Mouse (Mus musculus): Measurements from ENCODE around the gene Mtor.

Gene Mtor

DNA sequence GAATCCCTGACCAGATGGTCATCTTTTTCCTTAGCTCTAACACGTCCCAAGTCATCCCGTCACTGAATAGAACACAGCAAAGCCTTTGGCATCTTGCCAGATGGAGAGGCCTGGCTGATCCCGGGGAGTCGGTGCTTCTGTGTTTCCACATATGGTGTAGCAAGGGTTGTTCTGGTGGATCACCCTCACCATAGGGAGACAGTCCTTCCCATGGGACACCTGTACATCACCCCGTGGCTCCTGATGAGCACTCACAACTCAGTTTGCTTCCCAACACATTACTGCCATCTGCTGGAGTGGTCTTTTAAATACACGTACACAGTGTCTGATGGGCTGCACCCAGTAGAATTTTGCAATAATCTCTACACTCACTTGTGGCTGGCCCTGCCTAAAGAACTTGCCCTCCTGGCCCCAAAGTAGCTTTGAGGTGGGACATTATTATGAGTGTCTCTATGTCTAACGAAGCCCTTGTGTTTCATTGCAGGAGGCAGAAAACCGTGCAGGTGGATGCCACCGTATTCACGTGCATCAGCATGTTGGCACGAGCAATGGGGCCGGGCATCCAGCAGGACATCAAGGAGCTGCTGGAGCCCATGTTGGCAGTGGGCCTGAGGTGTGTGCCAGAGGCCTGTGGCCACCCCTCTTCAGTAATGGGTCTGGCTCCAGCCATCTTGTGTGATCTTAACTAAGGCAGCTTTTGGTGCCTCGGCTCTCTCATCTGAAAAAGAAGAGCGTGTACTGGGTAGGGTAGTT, 15.0 kb downstream of the Mtor start:
- POLR2A ChIA-PET: interaction anchor here in 3 of 4 experiments (0.6 to 2.9 kb wide), 9 partner anchors 12 to 1604 kb away, joined by 3 to 13 read pairs (median 4); partner anchors contain the start of genes Mtor (in 2 of the 3) and Tardbp (in 1 of the 3)
- CTCF ChIA-PET: interaction anchor here in 3 of 4 experiments (0.8 to 1.7 kb wide), 7 partner anchors 13 to 297 kb away, joined by 3 to 5 read pairs (median 3); partner anchors contain the start of gene Mtor (in 1 of the 3)

DNA sequence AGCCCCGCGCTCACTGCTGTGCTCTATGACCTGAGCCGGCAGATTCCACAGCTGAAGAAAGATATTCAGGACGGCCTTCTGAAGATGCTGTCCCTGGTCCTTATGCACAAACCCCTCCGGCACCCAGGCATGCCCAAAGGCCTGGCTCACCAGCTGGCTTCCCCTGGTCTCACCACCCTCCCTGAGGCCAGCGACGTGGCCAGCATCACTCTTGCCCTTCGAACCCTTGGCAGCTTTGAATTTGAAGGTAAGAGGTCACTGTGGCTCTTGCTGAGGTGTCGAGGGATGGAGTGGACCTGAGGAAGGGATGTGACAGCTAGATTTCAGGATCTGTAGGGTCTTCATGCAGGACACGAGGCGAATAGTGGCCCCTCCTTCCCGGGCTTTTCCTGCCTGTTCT, 15.9 kb downstream of the Mtor start:
- POLR2A ChIA-PET: interaction anchor here in 2 of 4 experiments (1.1 to 1.7 kb wide), 6 partner anchors 16 to 136 kb away, joined by 3 to 5 read pairs (median 4); partner anchors contain the start of genes Exosc10 (in 1 of the 2) and Mtor (in 1 of the 2)

DNA sequence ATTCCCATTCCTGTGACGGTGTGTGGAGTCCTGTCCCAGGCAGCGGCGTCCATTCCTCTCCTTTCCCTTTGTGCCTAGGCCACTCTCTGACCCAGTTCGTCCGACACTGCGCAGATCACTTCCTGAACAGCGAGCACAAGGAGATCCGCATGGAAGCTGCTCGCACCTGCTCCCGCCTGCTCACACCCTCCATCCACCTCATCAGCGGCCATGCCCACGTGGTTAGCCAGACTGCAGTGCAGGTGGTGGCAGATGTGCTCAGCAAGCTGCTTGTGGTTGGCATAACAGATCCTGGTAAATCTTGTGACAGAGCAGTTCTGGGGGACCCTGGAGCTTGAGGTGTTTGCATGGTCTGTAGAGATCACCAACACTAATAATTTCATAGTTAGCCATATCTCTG, 16.5 kb downstream of the Mtor start:
- ChIA-PET CTCF (interaction anchor here in 1 of 4 experiments (0.8 kb wide), 1 partner anchor 298 kb away, joined by 3 read pairs; no protein-coding TSS in a partner anchor), POLR2A (interaction anchor here in 2 of 4 experiments (0.6 to 1.7 kb wide), 7 partner anchors 16 to 147 kb away, joined by 3 to 5 read pairs (median 4); partner anchors contain the start of genes Exosc10 (in 1 of the 2) and Mtor (in 1 of the 2))

More for the DNA sequence above, 15.9 kb downstream of the Mtor start:
- CTCF ChIA-PET: interaction anchor here in 2 of 4 experiments (0.8 to 1.7 kb wide), 3 partner anchors 12 to 297 kb away, joined by 3 to 4 read pairs (median 3); no protein-coding TSS in a partner anchor

DNA sequence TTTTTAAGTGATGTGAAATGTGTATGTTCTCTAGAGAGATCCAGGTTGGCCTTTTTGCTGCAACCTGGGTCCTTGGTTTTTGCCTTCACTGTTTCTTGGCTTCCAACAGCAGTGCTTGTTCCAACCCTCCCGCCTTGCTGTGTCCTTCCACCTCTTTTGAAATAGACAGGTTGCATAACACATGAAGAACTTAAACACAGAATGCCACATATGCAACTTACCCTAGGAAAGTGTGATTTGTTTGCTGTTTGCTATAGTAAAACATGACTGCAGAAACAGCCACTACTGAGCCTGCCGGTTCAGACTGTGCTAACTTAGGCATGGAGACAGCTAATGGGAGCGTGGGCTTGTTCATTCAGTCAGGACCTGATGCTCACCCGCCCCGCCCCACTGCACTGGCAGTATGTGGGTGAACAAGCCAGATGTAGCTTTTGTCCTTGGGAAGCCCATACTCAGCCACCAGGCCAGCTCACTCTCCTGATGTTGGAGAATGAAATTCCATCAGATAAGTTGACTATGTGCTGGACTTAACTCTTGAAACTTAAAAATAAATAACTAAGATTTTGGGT, 18.2 kb downstream of the Mtor start:
- ChIA-PET CTCF (interaction anchor here in 2 of 4 experiments (0.9 to 1.3 kb wide), 2 partner anchors 34 to 138 kb away, joined by 3 read pairs; partner anchors contain the start of gene Angptl7 (in 1 of the 2)), POLR2A (interaction anchor here in 1 of 4 experiments (0.5 to 1.1 kb wide), 3 partner anchors 101 to 180 kb away, joined by 3 to 4 read pairs (median 3); no protein-coding TSS in a partner anchor)

- ChIA-PET POLR2A (interaction anchor here in 2 of 4 experiments (0.6 to 1.8 kb wide), 15 partner anchors 8 to 400 kb away, joined by 3 to 8 read pairs (median 3); partner anchors contain the start of genes Mtor (in 1 of the 2) and Ubiad1 (in 1 of the 2)), CTCF (interaction anchor here in 3 of 4 experiments (0.7 to 2.0 kb wide), 14 partner anchors 12 to 676 kb away, joined by 3 to 6 read pairs (median 4); partner anchors contain the start of gene Mtor (in 1 of the 3))
Observed at GRCm38 (mm10) chr4:148468396-148468795, 20.0 kb downstream of the Mtor start.

GRCm38 (mm10) chr4:148469487-148470252, 21.3 kb downstream of the Mtor start:
- CTCF ChIA-PET: interaction anchor here in 2 of 4 experiments (0.9 to 1.5 kb wide), 5 partner anchors 27 to 675 kb away, joined by 3 to 5 read pairs (median 4); no protein-coding TSS in a partner anchor
- POLR2A ChIA-PET: interaction anchor here in 2 of 4 experiments (0.7 to 1.6 kb wide), 10 partner anchors 9 to 141 kb away, joined by 3 to 5 read pairs (median 3); partner anchors contain the start of genes Exosc10 (in 1 of the 2) and Mtor (in 1 of the 2)

GRCm38 (mm10) chr4:148471363-148471806, 23.0 kb downstream of the Mtor start:
- CTCF ChIA-PET: interaction anchor here in 1 of 4 experiments (0.9 kb wide), 1 partner anchor 183 kb away, joined by 3 read pairs; the partner anchor contains the start of gene Disp3
- POLR2A ChIA-PET: interaction anchor here in 2 of 4 experiments (0.6 to 1.2 kb wide), 5 partner anchors 10 to 1409 kb away, joined by 3 to 4 read pairs (median 3); partner anchors contain the start of gene Ubiad1 (in 1 of the 2)

DNA sequence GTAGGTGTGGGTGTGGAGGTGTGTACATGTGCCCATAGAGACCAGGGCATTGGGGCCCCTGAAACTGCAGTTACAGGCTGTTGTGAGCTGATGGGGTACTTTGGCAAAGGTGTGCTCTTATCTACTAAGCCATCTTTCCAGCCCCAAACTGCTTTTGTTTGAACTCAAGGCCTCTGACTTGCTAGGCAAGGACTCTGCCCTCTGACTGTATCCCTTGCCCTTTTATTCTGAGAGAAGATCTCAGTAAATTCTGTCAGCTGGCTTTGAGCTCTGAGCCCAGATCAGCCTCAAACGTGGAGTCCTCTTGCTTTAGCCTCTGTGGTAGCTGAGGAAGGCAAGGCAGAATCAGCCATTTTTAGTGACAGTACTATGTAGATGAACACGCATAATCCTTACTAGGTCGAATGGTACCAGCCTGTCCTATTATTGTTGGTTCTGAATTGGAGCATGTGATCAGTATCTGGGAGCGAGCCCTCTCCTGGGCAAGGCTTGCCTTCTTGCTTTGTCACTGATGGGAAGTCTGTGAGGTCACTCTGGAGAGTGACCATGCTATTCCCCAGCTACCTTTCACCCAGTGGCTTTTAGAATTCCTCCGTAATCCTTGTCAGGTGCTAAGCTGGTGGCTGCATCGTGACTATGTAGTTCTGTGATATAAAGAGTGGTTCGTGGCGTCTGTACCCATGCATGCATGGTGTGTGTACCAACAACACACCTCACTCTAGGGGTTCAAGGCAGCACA, 24.2 kb downstream of the Mtor start:
- POLR2A ChIA-PET: interaction anchor here in 2 of 4 experiments (0.6 to 1.2 kb wide), 5 partner anchors 10 to 602 kb away, joined by 3 read pairs; partner anchors contain the start of genes Angptl7 (in 1 of the 2) and Ubiad1 (in 1 of the 2)
- CTCF ChIA-PET: interaction anchor here in 1 of 4 experiments (0.6 to 1.1 kb wide), 2 partner anchors 19 to 495 kb away, joined by 3 read pairs; no protein-coding TSS in a partner anchor

DNA sequence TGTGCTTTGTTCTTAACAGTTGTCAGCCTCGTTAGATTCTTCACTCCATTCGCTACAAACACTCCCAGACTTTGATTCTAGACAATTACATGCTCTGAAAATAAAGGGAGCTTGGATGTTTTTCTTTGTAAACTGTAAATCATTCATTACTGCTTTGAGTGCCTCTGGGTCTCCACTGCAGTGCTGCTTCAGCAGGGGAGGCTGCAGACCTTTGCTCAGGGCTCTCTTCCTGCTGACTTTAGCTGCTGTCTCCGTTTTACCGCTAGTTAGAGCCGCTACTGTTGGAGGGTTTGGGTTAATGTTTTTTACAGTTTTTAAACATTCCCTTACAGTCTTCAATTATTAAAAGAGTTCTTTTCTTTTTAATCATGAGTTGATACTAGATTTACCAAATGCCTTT, 25.1 kb downstream of the Mtor start:
- ChIA-PET POLR2A (interaction anchor here in 1 of 4 experiments (1.1 kb wide), 1 partner anchor 27 kb away, joined by 3 read pairs; the partner anchor contains the start of gene Angptl7), CTCF (no interaction called here)

GRCm38 (mm10) chr4:148480245-148480644, 31.8 kb downstream of the Mtor start:
- POLR2A ChIA-PET: interaction anchor here in 2 of 4 experiments (0.6 to 1.6 kb wide), 4 partner anchors 12 to 82 kb away, joined by 3 to 4 read pairs (median 3); no protein-coding TSS in a partner anchor

GRCm38 (mm10) chr4:148481557-148482168, 33.3 kb downstream of the Mtor start:
- CTCF ChIA-PET: interaction anchor here in 1 of 4 experiments (0.7 kb wide), 1 partner anchor 232 kb away, joined by 3 read pairs; no protein-coding TSS in a partner anchor
- POLR2A ChIA-PET: interaction anchor here in 2 of 4 experiments (0.5 to 1.6 kb wide), 3 partner anchors 11 to 20 kb away, joined by 3 read pairs; no protein-coding TSS in a partner anchor

More at GRCm38 (mm10) chr4:148480245-148480644, 31.8 kb downstream of the Mtor start:
- CTCF ChIA-PET: no interaction called here

- ChIA-PET CTCF (interaction anchor here in 2 of 4 experiments (0.5 to 1.1 kb wide), 2 partner anchors 22 to 76 kb away, joined by 3 to 4 read pairs; no protein-coding TSS in a partner anchor), POLR2A (interaction anchor here in 2 of 4 experiments (0.6 to 1.6 kb wide), 4 partner anchors 9 to 107 kb away, joined by 3 to 5 read pairs (median 4); partner anchors contain the start of genes Exosc10 (in 1 of the 2), Mtor (in 1 of the 2) and Srm (in 1 of the 2))
Observed at GRCm38 (mm10) chr4:148484511-148484910, 36.1 kb downstream of the Mtor start.

DNA sequence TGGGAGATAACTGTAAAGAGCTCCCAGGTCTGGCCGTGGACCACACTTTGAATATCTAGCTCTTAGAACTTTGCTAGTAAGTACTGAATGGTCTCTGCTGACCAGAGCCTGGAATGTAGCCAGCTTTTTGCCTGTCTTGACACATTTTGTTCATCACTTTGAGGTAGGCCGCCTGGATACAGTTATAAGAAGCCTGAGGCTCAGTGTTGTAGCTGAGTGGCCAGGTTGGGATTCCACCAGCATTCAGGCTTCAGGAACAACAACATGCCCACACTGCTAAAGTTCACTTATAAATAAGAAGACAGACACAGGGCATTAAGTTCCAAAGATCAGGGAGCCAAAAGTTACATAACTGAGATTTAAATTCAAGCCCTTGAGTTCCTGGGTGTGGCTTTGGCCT, 39.4 kb downstream of the Mtor start:
- CTCF ChIA-PET: interaction anchor here in 2 of 4 experiments (1.1 to 1.3 kb wide), 2 partner anchors 12 to 20 kb away, joined by 4 to 5 read pairs; partner anchors contain the start of gene Angptl7 (in 1 of the 2)
- POLR2A ChIA-PET: interaction anchor here in 3 of 4 experiments (0.5 to 2.5 kb wide), 9 partner anchors 12 to 1052 kb away, joined by 3 to 7 read pairs (median 3); partner anchors contain the start of gene Angptl7 (in 1 of the 3)

- CTCF ChIA-PET: interaction anchor here in 2 of 4 experiments (0.5 to 0.9 kb wide), 3 partner anchors 29 to 323 kb away, joined by 3 to 4 read pairs (median 3); no protein-coding TSS in a partner anchor
Observed at GRCm38 (mm10) chr4:148490502-148490901, 42.1 kb downstream of the Mtor start.

GRCm38 (mm10) chr4:148491448-148491847, 43.0 kb downstream of the Mtor start:
- ChIA-PET POLR2A (interaction anchor here in 1 of 4 experiments (1.1 kb wide), 1 partner anchor 100 kb away, joined by 3 read pairs; the partner anchor contains the start of gene Srm), CTCF (interaction anchor here in 3 of 4 experiments (0.6 to 1.2 kb wide), 10 partner anchors 10 to 324 kb away, joined by 3 to 5 read pairs (median 3); partner anchors contain the start of genes Disp3 (in 1 of the 3) and Mtor (in 1 of the 3))

More at GRCm38 (mm10) chr4:148490502-148490901, 42.1 kb downstream of the Mtor start:
- POLR2A ChIA-PET: interaction anchor here in 1 of 4 experiments (0.9 kb wide), 1 partner anchor 139 kb away, joined by 3 read pairs; no protein-coding TSS in a partner anchor
